Mouse (Mus musculus): Measurements from ENCODE around the gene Gcm1.

GRCm38 (mm10) chr9:78010707-78011106 lies 41.0 kb upstream of the Gcm1 start:
- no peak for TF ChIP-seq EP300 (optimal IDR thresholded peaks at IDR 0.05)
- TF ChIP-seq CTCF (IDR thresholded peaks at IDR 0.05; ENCODE audit: low read depth), result no peak

Data from stomach, postnatal 0 days (tissue).